Mouse (Mus musculus) liver, postnatal 0 days (tissue): ENCODE data around the gene Pitpnm3. TPM values are rescaled to one million over a fixed set of nuclear protein-coding genes. Genes with fewer than 3 reads are reported as not detected.

Source experiments
- ATAC-seq: fragments of 200-750 bp; cut with Nextera tagmentation; 2 replicates; pipeline ENCODE4 v1.8.0; 2017; ENCODE audit warnings: mild to moderate bottlenecking, moderate library complexity
- DNase-seq: peaks from one replicate; pipeline ENCODE4 v3.0.0-alpha.2; 2016
- H3K27ac ChIP-seq: fragments of 300-500 bp; sonication (generic); 2 replicates; pipeline ENCODE4 v1.5.1; 2014; ENCODE audit warnings: antibody characterized with exemption, moderate library complexity, mild to moderate bottlenecking, low read depth
- H3K27me3 ChIP-seq: fragments of 300-500 bp; sonication (generic); 2 replicates; pipeline ENCODE4 v1.6.1; 2014; ENCODE audit warnings: low read length, control low read depth, mixed read lengths; ENCODE audit not compliant: insufficient read depth
- H3K36me3 ChIP-seq: fragments of 300-500 bp; sonication (generic); replicated peaks from 2 replicates; pipeline ENCODE4 v1.6.1; 2014; ENCODE audit warnings: mild to moderate bottlenecking, control low read depth, low read length, moderate library complexity, mixed read lengths; ENCODE audit not compliant: insufficient read depth
- H3K4me1 ChIP-seq: fragments of 300-500 bp; sonication (generic); 2 replicates; pipeline ENCODE4 v1.6.1; 2014; ENCODE audit warnings: antibody characterized with exemption, mild to moderate bottlenecking, control low read depth; ENCODE audit not compliant: insufficient read depth
- H3K4me2 ChIP-seq: fragments of 300-500 bp; sonication (generic); 2 replicates; pipeline ENCODE4 v1.6.1; 2014; ENCODE audit warnings: low read depth, mild to moderate bottlenecking, low read length, moderate library complexity, mixed read lengths
- H3K4me3 ChIP-seq: fragments of 300-500 bp; sonication (generic); 2 replicates; pipeline ENCODE4 v1.5.1; 2014; ENCODE audit warnings: low read depth, low read length
- H3K9ac ChIP-seq: fragments of 300-500 bp; sonication (generic); replicated peaks from 2 replicates; pipeline ENCODE4 v1.6.1; 2014; ENCODE audit warnings: mild to moderate bottlenecking, moderate library complexity
- H3K9me3 ChIP-seq: fragments of 300-500 bp; sonication (generic); 2 replicates; pipeline ENCODE4 v1.6.1; 2016; ENCODE audit warnings: mild to moderate bottlenecking, control low read depth, low read length, mixed read lengths
- CTCF ChIP-seq: sonication (generic); IDR thresholded peaks from 2 replicates; pipeline ENCODE4 v1.5.1; 2016; ENCODE audit warnings: antibody characterized with exemption, low read depth
- EP300 ChIP-seq: IDR thresholded peaks from 2 replicates; pipeline ENCODE4 v1.6.1; 2016; ENCODE audit warnings: antibody characterized with exemption, low read depth, mild to moderate bottlenecking
- WGBS: fragments of 180-500 bp; shearing (Covaris S2); extraction: QIAGEN DNeasy Blood & Tissue Kit; methylation state at CpG from one replicate; pipeline ENCODE4 v1.1.7; 2014; ENCODE audit not compliant: insufficient replicate concordance; 5-methylcytosine and 5-hydroxymethylcytosine counted together
- polyA plus RNA-seq: library from polyadenylated mRNA; unstranded; fragments of >200 nt; fragmentation: Nextera tagmentation; extraction: Ambion mirVana; gene quantifications from 2 replicates; pipeline ENCODE4 v1.2.1, GENCODE M21; 2015

Gene Pitpnm3
- polyA plus RNA-seq, 1 experiment from 2014 or later: not detected

DNA sequence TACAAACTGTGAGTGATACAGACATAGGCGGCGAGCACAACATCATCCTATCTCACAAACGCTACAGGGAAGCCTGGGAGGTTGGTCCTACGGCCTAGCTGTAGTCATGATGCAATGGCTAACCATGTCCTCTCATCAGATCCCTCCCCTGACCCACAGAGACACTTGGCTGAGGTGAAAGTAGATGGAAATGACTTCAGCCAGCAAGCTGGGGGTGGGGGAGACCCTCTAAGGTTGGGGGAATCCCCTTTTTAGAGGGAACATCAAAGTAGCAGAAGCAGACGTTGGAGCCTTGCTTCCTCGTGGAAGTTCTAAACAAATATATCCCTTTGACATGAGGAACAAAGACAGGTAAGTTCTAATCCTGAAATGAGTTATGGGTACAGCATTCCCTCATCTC lies 71.2 kb downstream of the Pitpnm3 start:
- no peaks in the 10 kb centered on the region for H3K36me3 ChIP-seq
- DNase-seq (no peak), ATAC-seq (no peak)
- WGBS: 66% methylated on average over 6 of the region's 6 CpGs
- no peaks in the 10 kb centered on the region for H3K9me3 ChIP-seq
- H3K9ac ChIP-seq: no peak overlapping the region
- H3K4me2 ChIP-seq: no peak overlapping the region
- TF ChIP-seq EP300: no peak
- TF ChIP-seq CTCF: no peak
- H3K27me3 ChIP-seq: no peaks in the 10 kb centered on the region
- H3K4me1 ChIP-seq: no peaks in the 10 kb centered on the region; the same call in 1 of the 2 replicates
- H3K4me3 ChIP-seq: no peak overlapping the region
- no peak overlapping the region for H3K27ac ChIP-seq

DNA sequence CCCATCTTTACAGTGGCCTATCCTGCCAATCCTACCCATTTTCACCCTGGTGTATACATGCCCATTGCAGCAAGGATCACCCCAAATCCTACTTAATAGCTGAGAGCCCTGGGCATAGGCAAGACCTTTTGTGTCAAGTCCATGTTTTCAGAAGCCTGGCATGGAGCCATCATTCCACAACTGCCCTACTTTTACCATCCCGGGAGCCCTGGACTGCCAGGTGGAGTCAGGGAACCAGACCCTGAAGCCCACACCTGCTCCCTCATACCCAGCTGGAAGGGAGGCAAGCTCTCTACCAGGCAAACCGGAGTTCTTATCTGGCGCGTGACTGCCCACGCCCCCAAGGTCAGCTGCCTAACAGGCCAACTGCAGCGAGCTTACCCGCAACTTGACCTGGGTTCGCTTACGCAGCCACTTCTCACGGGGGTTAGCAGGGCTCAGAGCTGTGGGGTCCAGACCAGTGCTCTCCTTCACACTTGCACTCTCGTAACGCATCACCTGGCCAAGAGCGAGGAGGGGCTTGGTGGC lies 74.4 kb downstream of the Pitpnm3 start:
- Histone ChIP-seq H3K9me3 (no peaks in the 10 kb centered on the region), H3K4me3 (no peak overlapping the region), H3K9ac (no peak overlapping the region), H3K36me3 (no peaks in the 10 kb centered on the region), H3K27ac (no peak overlapping the region), H3K4me1 (no peaks in the 10 kb centered on the region; the same call in 1 of the 2 replicates), H3K4me2 (no peak overlapping the region), H3K27me3 (0 out of 2 replicates have a peak, but pooled peaks cover under 1% of the 10 kb centered on the region)
- ATAC-seq (no peak), DNase-seq (no peak)
- 61% methylated on average over 13 of the region's 13 CpGs for WGBS
- no peak for TF ChIP-seq CTCF
- TF ChIP-seq EP300: no peak

DNA sequence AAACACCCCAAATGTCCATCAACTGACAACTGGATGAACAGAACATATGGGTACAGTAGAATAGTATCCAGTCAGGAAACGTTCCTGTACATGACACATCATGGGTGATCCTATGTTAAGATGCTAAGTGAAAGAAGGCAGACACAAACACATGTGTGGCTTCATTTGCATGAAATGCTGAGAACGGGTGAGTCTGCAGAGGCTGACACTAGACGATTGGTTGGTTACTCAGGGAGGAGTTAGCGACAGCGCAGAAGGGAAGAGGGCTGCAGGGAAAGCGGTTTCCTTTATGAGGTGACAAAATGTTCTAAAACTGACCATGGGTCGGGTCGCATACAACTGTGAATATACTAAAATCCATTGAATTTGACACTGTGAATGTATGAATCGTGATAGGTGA lies 75.2 kb downstream of the Pitpnm3 start:
- no peak overlapping the region for H3K27ac ChIP-seq
- 62% methylated on average over 9 of the region's 9 CpGs for WGBS
- no peaks in the 10 kb centered on the region for H3K36me3 ChIP-seq
- no peak overlapping the region for H3K4me3 ChIP-seq
- ATAC-seq (no peak), DNase-seq (no peak)
- 0 out of 2 replicates have a peak, but pooled peaks cover 3% of the 10 kb centered on the region for H3K27me3 ChIP-seq
- no peaks in the 10 kb centered on the region; the same call in 1 of the 2 replicates for H3K4me1 ChIP-seq
- H3K4me2 ChIP-seq: no peak overlapping the region
- no peaks in the 10 kb centered on the region for H3K9me3 ChIP-seq
- TF ChIP-seq CTCF (no peak), EP300 (no peak)
- H3K9ac ChIP-seq: no peak overlapping the region

DNA sequence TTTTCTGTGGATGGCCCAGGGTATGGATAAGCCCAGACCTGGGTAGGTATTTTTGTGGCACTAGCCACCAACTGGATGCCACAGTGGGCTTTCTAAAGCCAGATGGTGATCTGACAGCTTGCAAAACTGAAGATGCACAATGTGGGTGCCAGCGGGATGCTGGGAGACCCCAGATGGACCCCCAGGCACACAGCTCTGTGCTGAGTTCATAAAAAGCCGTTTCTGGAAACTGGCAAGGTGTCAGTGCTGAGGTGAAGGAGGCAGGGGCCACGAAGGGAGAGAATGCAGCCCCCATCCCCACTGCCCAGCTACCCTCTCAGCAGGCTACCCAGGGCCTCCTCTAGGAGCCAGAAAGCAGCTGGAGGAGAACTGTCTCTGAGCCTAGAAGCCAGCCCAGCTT lies 78.4 kb downstream of the Pitpnm3 start:
- H3K4me2 ChIP-seq: no peak overlapping the region
- H3K9me3 ChIP-seq: no peaks in the 10 kb centered on the region
- WGBS: 62% methylated on average over 3 of the region's 3 CpGs
- DNase-seq (no peak), ATAC-seq (no peak)
- no peaks in the 10 kb centered on the region for H3K36me3 ChIP-seq
- H3K4me1 ChIP-seq: no peaks in the 10 kb centered on the region; the same call in 1 of the 2 replicates
- H3K27ac ChIP-seq: no peak overlapping the region
- no peak for TF ChIP-seq EP300
- TF ChIP-seq CTCF: no peak
- peaks cover 8% of the 10 kb centered on the region; the same call in 1 of the 2 replicates for H3K27me3 ChIP-seq
- H3K9ac ChIP-seq: no peak overlapping the region
- H3K4me3 ChIP-seq: no peak overlapping the region

DNA sequence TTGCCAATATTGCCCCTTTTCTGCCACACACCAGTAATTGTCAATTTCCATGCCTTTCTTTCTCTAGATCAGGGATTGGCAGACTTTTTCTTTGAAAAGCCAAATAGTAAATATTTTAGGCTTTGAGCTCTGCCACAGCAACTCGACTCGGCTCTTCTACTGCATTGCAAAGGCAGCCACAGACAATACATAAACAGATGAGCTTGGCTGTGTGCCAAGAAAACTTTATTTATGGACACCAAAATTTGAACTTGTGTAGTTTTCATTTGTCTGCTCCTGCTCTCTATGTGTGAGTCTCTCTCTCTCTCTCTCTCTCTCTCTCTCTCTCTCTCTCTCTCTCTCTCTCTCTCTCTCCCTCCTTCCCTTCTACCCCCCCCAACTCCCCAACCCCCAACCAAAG lies 80.4 kb downstream of the Pitpnm3 start:
- TF ChIP-seq EP300 (no peak), CTCF (no peak)
- Histone ChIP-seq H3K4me1 (peaks cover 8% of the 10 kb centered on the region; the same call in 1 of the 2 replicates), H3K9ac (no peak overlapping the region), H3K4me3 (no peak overlapping the region), H3K27me3 (peaks cover 28% of the 10 kb centered on the region), H3K4me2 (no peak overlapping the region), H3K9me3 (no peaks in the 10 kb centered on the region), H3K36me3 (no peaks in the 10 kb centered on the region), H3K27ac (no peak overlapping the region)
- DNase-seq (no peak), ATAC-seq (no peak)
- 52% methylated on average over 2 of the region's 2 CpGs for WGBS

DNA sequence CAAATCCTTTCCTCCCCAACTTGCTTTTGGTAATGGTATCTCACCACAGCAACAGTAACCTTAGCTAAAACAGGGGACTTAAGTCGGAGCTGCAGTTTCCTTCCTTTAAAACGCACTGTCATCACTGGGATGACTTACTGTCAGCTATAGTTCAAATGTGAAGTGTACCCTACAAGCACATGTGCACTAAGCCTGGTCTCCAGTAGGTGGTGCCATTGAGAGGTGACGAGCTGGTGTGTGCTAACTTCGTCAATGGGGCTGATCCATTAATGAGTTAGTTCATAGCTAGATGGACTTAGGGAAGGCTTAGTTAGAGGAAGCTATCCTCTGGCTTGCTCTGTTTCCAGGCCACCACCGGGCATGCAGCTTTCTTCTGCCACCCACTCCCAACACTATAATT lies 82.9 kb downstream of the Pitpnm3 start:
- ATAC-seq: peak; percentile 61; the same call in 1 of the 2 replicates
- no peak overlapping the region for H3K9ac ChIP-seq
- H3K4me1 ChIP-seq: peaks cover 8% of the 10 kb centered on the region; the same call in 1 of the 2 replicates
- H3K27me3 ChIP-seq: peaks cover 32% of the 10 kb centered on the region
- H3K4me3 ChIP-seq: no peak overlapping the region
- WGBS: 11% methylated on average over 5 of the region's 5 CpGs
- TF ChIP-seq CTCF: peak; percentile 86
- no peak for TF ChIP-seq EP300
- H3K27ac ChIP-seq: no peak overlapping the region
- no peaks in the 10 kb centered on the region for H3K36me3 ChIP-seq
- DNase-seq: peak; percentile 75
- no peaks in the 10 kb centered on the region for H3K9me3 ChIP-seq
- H3K4me2 ChIP-seq: no peak overlapping the region
